Mouse (Mus musculus) stomach, embryonic 16.5 days (tissue): ENCODE measurements around the gene Hadhb. TPM values are rescaled to one million over a fixed set of nuclear protein-coding genes. Genes with fewer than 3 reads are reported as not detected.

Experiments used
- ATAC-seq: fragments of 200-750 bp; cut with Nextera tagmentation; 2 replicates; pipeline ENCODE4 v1.8.0; 2017; ENCODE audit warnings: moderate number of reproducible peaks, moderate TSS enrichment; ENCODE audit not compliant: insufficient read depth, low FRiP score
- H3K27ac ChIP-seq: fragments of 300-500 bp; sonication (generic); 2 replicates; pipeline ENCODE4 v1.5.1; 2014; ENCODE audit warnings: low read length
- H3K27me3 ChIP-seq: fragments of 300-500 bp; sonication (generic); 2 replicates; pipeline ENCODE4 v1.6.1; 2014; ENCODE audit warnings: low read length, control low read depth, mixed read lengths; ENCODE audit not compliant: control insufficient read depth, insufficient read depth
- H3K36me3 ChIP-seq: fragments of 300-500 bp; sonication (generic); 2 replicates; pipeline ENCODE4 v1.6.1; 2014; ENCODE audit warnings: low read length; ENCODE audit not compliant: control insufficient read depth, insufficient read depth
- H3K4me1 ChIP-seq: fragments of 300-500 bp; sonication (generic); 2 replicates; pipeline ENCODE4 v1.6.1; 2014; ENCODE audit warnings: low read length, control low read depth, mixed read lengths; ENCODE audit not compliant: control insufficient read depth, insufficient read depth
- H3K4me2 ChIP-seq: fragments of 300-500 bp; sonication (generic); 2 replicates; pipeline ENCODE4 v1.6.1; 2014; ENCODE audit warnings: low read depth, low read length, mixed read lengths
- H3K4me3 ChIP-seq: fragments of 300-500 bp; sonication (generic); replicated peaks from 2 replicates; pipeline ENCODE4 v1.5.1; 2014; ENCODE audit warnings: mild to moderate bottlenecking, low read length
- H3K9ac ChIP-seq: fragments of 300-500 bp; sonication (generic); 2 replicates; pipeline ENCODE4 v1.6.1; 2014; ENCODE audit warnings: low read length
- H3K9me3 ChIP-seq: fragments of 300-500 bp; sonication (generic); replicated peaks from 2 replicates; pipeline ENCODE4 v1.6.1; 2016; ENCODE audit warnings: low read length, control low read depth; ENCODE audit not compliant: control insufficient read depth
- WGBS: fragments of 180-500 bp; shearing (Covaris S2); extraction: QIAGEN DNeasy Blood & Tissue Kit; methylation state at CpG from one replicate; pipeline ENCODE4 v1.1.7; 2014; 5-methylcytosine and 5-hydroxymethylcytosine counted together
- polyA plus RNA-seq: library from polyadenylated mRNA; unstranded; fragments of >200 nt; fragmentation: Nextera tagmentation; extraction: Ambion mirVana; gene quantifications from 2 replicates; pipeline ENCODE4 v1.2.1, GENCODE M21; 2015

The Hadhb gene
- polyA plus RNA-seq, 1 experiment from 2014 or later: 217 TPM

DNA sequence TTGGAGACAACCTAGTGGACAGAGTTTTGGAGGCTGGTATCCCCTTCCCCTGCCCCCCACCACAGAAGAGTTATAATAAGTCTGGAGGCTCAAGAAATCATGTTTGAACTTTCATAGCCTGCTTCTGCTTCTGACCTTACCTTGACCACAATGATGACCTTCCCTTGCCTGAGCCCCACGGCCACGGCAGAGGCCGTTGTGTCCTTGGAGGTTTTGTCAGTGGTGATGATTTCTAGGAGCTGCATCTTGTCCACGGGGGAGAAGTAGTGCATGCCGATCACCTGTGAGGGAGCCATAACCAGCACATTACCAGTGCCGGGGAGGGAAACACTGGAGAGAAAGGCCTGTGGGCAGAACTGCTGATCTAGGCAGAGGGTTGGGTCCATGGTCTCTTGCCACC is 32.6 kb upstream of the Hadhb start:
- no peaks in the 10 kb centered on the region for H3K27me3 ChIP-seq
- no peak overlapping the region for H3K9ac ChIP-seq
- H3K4me3 ChIP-seq: no peak overlapping the region
- H3K27ac ChIP-seq: no peak overlapping the region
- 91% methylated on average over 6 of the region's 6 CpGs for WGBS
- no peak overlapping the region for H3K4me2 ChIP-seq
- ATAC-seq: no peak
- H3K9me3 ChIP-seq: no peaks in the 10 kb centered on the region
- peaks cover 21% of the 10 kb centered on the region for H3K36me3 ChIP-seq
- no peaks in the 10 kb centered on the region for H3K4me1 ChIP-seq

DNA sequence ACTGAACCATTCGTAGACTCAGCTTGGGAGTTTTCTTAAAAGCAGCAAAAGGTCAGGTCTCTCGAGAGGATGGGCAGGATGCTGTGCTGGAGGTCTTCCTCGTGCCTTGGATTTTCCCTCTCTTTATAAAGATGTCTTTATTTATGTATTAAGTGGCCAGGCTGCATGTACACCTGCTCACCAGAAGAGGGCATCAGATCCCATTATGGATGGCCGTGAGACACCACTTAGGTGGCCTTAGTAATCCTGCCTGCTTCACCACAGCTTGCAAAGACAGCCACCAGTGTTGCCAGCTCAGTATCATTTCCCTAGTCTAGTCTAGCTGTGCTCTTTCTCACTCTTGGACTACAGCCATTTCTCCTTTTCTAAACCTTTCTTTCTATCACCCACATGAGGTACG is 29.5 kb upstream of the Hadhb start:
- no peak for ATAC-seq
- no peak overlapping the region for H3K4me2 ChIP-seq
- peaks cover 29% of the 10 kb centered on the region for H3K36me3 ChIP-seq

DNA sequence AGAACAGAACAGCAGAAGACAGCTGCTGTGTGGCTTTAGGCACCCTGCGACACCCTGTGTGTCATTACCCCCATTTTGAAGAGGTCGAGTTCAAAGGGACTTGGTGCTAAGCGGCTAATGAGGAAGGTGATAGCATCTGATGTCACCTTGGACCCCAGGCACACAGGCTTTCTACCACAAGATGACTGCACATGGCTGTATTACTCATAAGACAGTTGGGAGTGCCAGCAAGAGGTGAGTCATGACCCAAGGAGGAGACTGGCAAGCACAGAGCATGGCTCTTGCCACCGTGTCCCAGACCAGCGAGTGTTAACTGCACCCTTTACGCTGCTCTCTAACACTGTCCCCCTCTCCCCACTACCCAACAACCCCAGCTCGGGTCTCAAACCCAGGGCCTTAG is 28.3 kb upstream of the Hadhb start:
- Histone ChIP-seq H3K9me3 (no peaks in the 10 kb centered on the region), H3K27me3 (no peaks in the 10 kb centered on the region), H3K36me3 (peaks cover 23% of the 10 kb centered on the region), H3K4me1 (no peaks in the 10 kb centered on the region), H3K27ac (no peak overlapping the region), H3K4me3 (no peak overlapping the region), H3K9ac (no peak overlapping the region), H3K4me2 (no peak overlapping the region)
- ATAC-seq: no peak
- 84% methylated on average over 7 of the region's 7 CpGs for WGBS

More for the DNA sequence above, 29.5 kb upstream of the Hadhb start:
- Histone ChIP-seq H3K9me3 (no peaks in the 10 kb centered on the region), H3K4me3 (no peak overlapping the region), H3K4me1 (no peaks in the 10 kb centered on the region), H3K27me3 (no peaks in the 10 kb centered on the region), H3K9ac (no peak overlapping the region), H3K27ac (no peak overlapping the region)
- 47% methylated on average over 5 of the region's 5 CpGs for WGBS

DNA sequence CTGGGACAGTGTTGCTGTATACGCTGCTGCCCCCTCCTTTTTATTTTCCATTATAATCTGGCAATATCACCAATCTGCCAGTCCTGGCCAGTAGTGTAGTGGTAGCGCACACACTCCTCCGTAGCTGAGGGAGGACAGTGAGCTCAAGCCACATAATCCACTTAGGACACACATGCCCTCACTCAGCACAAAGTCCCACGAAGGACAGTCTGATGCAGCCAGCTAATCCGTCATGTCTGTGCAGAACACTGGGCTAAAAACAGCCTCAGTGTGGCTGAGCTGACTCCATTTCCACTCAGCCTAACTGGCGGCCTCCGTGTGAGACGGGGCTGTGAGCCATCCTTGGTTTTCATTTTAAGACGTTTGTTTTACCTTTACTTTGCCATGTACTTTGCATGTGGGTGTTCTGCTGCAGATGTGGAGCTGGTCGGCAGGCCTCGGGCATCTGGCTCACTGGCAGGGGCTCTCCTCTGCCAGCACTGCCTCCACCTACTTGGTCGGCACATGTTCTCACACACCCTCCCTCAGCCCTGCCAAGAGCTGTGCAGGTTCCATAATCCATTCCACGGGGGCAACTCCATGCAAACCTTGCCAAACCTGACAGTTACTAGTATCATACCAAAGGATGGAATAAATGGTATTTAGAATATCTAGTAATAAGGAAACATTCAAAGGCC is 27.0 kb upstream of the Hadhb start:
- Histone ChIP-seq H3K27me3 (no peaks in the 10 kb centered on the region), H3K27ac (no peak overlapping the region), H3K9me3 (no peaks in the 10 kb centered on the region), H3K36me3 (peaks cover 24% of the 10 kb centered on the region), H3K9ac (no peak overlapping the region), H3K4me1 (no peaks in the 10 kb centered on the region), H3K4me2 (no peak overlapping the region), H3K4me3 (no peak overlapping the region)
- WGBS: 91% methylated on average over 13 of the region's 13 CpGs
- ATAC-seq: no peak

DNA sequence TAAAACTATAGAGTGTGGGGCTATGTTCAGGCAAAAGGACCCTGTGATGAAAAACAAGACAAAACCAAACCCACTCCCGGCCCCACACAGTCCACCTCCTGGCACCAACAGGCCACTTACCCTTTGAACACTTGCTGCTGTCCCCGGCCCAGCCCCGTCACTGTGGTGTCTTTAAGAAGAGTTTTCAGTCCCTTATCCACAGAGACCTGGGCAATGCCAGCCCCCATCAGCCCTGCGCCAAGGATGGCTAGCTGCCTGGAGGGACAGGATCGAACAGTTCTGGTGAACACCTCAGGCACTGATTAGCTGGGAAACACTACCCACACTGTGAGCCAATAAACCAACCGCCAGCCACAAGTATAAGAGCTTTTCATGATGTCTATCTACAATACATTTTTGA is 26.4 kb upstream of the Hadhb start:
- H3K36me3 ChIP-seq: peaks cover 28% of the 10 kb centered on the region
- H3K4me1 ChIP-seq: no peaks in the 10 kb centered on the region
- H3K9me3 ChIP-seq: no peaks in the 10 kb centered on the region
- no peak overlapping the region for H3K27ac ChIP-seq
- H3K4me3 ChIP-seq: no peak overlapping the region
- no peak overlapping the region for H3K9ac ChIP-seq
- no peaks in the 10 kb centered on the region for H3K27me3 ChIP-seq
- WGBS: 95% methylated on average over 6 of the region's 6 CpGs
- no peak overlapping the region for H3K4me2 ChIP-seq
- ATAC-seq: no peak

DNA sequence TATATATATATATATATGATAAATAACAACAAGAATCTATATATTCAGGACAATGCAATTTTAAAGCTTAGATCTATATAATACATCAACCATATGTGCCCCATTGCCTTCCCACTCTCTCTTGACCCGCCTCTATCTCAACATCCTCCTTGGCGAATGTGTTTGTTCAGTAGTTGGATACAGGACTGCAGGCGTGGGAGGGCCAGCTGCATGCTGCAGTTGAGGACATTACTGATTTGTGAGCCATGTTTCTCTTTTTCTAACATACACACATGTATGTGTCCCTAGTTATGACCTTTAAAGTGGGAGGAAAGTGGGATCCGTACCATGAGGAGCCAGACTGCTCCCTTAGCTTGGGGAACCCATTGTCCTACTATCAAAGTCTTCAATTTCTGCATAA is 23.8 kb upstream of the Hadhb start:
- H3K4me3 ChIP-seq: no peak overlapping the region
- peaks cover 21% of the 10 kb centered on the region for H3K36me3 ChIP-seq
- H3K27ac ChIP-seq: no peak overlapping the region
- 79% methylated on average over 4 of the region's 4 CpGs for WGBS
- H3K4me1 ChIP-seq: no peaks in the 10 kb centered on the region
- H3K9me3 ChIP-seq: no peaks in the 10 kb centered on the region
- H3K27me3 ChIP-seq: no peaks in the 10 kb centered on the region
- H3K4me2 ChIP-seq: no peak overlapping the region
- H3K9ac ChIP-seq: no peak overlapping the region
- no peak for ATAC-seq

DNA sequence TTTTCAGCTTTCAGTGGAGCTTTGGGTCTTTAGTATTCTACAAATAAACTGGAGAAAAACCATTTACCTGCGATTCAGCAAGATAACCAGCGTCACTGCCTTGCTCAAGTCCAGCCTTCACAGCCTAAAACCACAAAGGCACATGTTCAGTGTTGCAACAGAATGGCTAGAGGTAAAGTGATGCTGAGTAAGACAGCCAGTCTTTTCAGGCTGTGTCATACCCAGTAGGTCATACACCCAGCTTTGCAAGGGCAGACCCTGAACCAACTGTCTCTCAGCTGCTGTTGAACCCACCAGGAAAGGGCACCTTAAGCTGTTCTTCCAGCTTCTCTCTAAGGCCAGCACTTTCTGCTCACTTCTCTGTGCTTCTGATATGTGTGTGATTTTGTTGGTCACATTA is 22.9 kb upstream of the Hadhb start:
- no peak overlapping the region for H3K9ac ChIP-seq
- H3K4me2 ChIP-seq: no peak overlapping the region
- 93% methylated on average over 2 of the region's 2 CpGs for WGBS
- H3K36me3 ChIP-seq: peaks cover 21% of the 10 kb centered on the region
- no peak overlapping the region for H3K27ac ChIP-seq
- H3K27me3 ChIP-seq: no peaks in the 10 kb centered on the region
- no peak overlapping the region for H3K4me3 ChIP-seq
- no peaks in the 10 kb centered on the region for H3K4me1 ChIP-seq
- no peaks in the 10 kb centered on the region for H3K9me3 ChIP-seq
- no peak for ATAC-seq

DNA sequence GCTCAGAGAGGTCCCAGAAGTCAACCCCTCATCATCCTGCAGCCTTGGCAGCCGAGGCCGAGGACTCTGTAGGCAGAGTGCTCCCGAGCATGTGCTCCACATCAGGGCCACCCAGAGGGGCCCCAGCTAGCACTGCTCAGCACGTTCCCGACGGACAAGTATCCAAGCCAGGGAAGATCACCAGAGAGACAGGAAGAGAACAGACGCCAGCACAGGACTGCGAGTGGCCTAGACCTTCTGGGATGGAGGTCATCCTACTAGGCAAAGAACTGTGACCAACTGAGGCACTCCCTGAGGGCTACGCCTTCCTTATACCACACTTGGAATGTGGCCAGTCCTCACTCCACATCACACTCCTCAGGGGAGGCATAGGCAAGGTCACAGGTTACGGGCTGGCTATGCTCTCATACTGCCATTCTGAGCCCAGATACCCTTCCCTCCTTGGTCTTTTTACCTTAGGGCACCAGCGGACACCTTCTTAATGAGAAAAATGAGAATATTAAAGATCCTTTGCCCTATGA is 19.3 kb upstream of the Hadhb start:
- Histone ChIP-seq H3K27ac (no peak overlapping the region), H3K36me3 (peaks cover 22% of the 10 kb centered on the region), H3K4me2 (no peak overlapping the region), H3K4me1 (no peaks in the 10 kb centered on the region), H3K4me3 (no peak overlapping the region), H3K9ac (no peak overlapping the region), H3K27me3 (no peaks in the 10 kb centered on the region), H3K9me3 (no peaks in the 10 kb centered on the region)
- 89% methylated on average over 11 of the region's 11 CpGs for WGBS
- ATAC-seq: no peak

DNA sequence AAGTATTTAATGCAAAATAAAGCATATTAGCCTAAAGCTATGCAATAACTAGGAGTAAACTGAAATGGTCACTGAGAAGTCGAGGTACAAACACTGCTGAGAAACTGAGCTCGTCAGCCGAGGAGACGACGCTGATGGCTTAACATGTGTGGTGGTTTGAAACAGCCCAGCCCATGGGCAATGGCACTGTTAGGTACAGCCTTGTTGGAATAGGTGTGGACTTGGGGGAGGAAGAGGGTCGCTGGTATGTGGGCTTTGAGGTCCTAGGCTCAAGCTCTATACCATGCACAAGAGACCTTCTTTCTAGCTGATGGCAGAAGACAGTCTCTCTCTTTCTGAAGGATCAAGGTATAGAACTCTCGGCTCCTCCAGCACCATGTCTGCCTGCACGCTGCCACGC is 17.8 kb upstream of the Hadhb start:
- Histone ChIP-seq H3K9me3 (no peaks in the 10 kb centered on the region), H3K4me1 (no peaks in the 10 kb centered on the region), H3K9ac (no peak overlapping the region), H3K4me2 (no peak overlapping the region), H3K27me3 (no peaks in the 10 kb centered on the region), H3K4me3 (no peak overlapping the region), H3K27ac (no peak overlapping the region), H3K36me3 (peaks cover 30% of the 10 kb centered on the region)
- ATAC-seq: no peak
- 92% methylated on average over 9 of the region's 9 CpGs for WGBS
